Mouse (Mus musculus) frontal cortex, adult 2 months (tissue): ENCODE results near the gene Ccdc105. TPM values are rescaled to one million over a fixed set of nuclear protein-coding genes. Genes with fewer than 3 reads are reported as not detected.

ENCODE experiments used
- DNase-seq, 2 experiments: peaks; one replicate each; pipeline ENCODE4 v3.0.0; 2022; ENCODE audit warnings: low spot score in 1 of 2; ENCODE audit errors: extremely low spot score in 1 of 2
- polyA plus RNA-seq: library from polyadenylated mRNA; depleted of rRNA; stranded (reverse); fragments of >200 nt; gene quantifications from 2 replicates; pipeline ENCODE4 v1.2.3, GENCODE M21; 2012; rRNA removed

Ccdc105 gene
- polyA plus RNA-seq, 1 experiment, result 0.18 TPM

DNA sequence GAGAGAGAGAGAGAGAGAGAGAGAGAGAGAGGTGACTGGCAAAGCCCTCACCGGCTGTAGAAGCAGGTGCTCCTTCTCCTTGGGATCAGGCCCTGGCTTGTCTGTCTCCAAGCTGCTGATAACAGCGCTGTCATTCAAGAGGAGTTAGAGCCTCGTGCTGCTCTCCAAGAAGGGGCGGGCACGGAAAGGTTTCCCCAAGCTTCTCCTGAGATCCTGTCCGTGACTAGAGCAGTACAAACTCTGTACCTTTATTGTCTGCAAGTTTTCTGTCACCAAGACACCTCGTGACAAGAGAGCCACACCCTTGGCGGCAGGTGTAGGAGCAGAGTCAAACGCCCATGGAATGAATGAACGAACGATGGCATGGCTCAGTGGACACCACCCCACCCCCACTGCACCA is 34.8 kb downstream of the Ccdc105 start, which contains the start of gene Casp14:
Casp14 (minus strand) TSS at position 239 of the 400 bp plus-strand sequence.
- no peak for DNase-seq

DNA sequence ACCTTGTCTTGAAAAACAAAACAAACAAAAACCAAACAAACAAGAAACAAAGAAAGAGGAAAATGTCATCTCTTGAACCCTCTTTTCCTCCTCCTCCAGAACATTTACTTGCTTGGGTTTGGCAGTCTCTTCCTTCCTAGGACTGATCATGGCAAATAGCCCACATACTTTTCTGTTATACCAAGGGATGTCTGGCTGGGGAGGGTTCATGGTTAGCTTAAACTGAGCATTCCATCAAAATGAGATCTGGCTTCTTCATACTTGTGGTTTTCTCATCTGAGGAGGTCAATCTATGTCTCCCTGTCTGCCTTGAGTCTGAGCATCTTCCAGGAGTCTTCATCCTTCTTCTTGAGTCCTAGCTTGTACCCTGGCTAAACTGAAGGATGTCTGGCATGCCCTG is 36.6 kb downstream of the Ccdc105 start:
- DNase-seq, result no peak

DNA sequence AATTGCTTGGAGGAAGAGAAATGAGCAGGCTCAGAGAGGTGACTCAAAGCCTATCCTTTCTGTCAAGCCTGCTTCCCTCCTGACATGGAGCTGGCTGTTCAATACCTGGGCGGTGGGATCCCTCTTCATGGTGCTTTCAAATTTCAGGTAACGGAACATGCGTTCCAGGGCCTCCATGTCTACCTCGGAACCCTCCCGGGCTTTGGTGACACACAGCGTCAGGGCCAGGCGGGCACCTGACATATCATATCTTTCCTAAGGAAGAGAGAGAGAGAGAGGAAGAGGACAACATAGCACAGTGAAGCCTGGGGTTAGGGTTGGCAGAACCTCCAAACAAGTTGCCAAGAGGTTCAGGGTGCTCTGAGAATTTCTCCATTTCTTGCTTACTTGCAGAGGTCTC is 37.7 kb downstream of the Ccdc105 start:
- no peak for DNase-seq

DNA sequence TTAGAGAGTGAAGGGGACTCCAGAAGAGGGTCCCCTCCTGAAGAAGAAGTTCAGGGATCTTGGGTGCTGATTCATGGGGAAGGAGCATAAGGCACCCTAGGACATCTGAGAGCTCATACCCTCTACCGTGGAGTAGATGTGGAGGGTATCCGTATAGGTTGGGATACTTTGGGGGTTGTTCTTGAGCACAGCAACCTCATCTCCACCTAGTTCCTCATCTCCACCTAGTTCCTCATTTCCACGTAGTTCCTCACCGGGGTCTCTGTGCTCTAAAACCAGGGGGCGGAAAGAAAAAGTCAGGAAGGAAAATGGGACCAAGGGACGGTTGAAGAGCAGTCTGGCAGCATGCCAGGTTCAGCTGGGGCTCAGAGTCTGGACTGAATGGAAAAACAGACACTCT is 38.7 kb downstream of the Ccdc105 start:
- no peak for DNase-seq

DNA sequence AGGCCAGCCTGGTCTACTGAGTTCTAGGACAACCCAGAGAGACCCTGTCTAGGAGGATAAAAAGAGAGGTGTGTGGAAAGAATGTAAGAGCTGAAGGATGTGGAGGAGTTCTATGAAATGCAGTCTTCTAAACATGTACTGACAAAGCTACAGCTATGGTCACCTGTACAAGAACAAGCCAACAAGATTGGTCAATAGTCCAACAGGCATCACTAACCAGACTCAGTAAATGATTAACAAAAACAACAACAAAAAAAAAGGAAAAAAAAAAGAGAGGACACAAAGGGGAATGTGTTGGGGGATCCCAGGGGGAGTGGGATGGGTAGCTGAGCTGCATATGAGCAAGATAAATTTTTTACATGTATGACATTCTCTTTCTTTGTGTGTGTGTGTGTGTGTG is 42.2 kb downstream of the Ccdc105 start:
- no peak for DNase-seq

DNA sequence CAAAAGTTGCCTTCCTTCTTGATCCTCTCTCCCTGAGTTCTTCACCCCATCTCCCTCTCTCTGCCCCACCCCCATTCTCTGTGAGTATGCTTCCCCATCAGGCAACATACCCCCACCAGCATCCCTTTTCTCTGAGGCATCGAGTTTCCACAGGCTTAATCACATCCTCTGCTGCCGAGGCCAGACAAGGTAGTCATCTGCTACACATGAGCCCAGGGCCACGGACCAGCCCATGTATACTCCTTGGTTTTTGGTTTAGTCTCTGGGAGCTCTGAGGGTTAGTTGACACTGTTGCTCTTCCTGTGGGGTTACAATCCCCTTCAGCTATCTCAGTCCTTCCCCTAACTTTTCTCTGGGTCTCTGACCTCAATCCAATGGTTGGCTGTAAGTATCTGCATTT is 52.0 kb downstream of the Ccdc105 start:
- no peak for DNase-seq

Other genes with a start within 250 kb of the Ccdc105 start
- not detected in 2 replicates for gene Olfr1358, start 235.6 kb downstream of the Ccdc105 start, polyA plus RNA-seq
- 41.4 and 44.3 TPM in 2 replicates for gene Ilvbl, start 178.7 kb downstream of the Ccdc105 start, polyA plus RNA-seq
- gene Syde1, start 161.1 kb downstream of the Ccdc105 start, polyA plus RNA-seq, result 7.3 and 8.2 TPM in 2 replicates
- gene Olfr1357, start 135.0 kb downstream of the Ccdc105 start, polyA plus RNA-seq, result 0.08 and 0.11 TPM in 2 replicates
- gene Casp14, start 34.8 kb downstream of the Ccdc105 start, polyA plus RNA-seq, result not detected in 2 replicates
- 8.9 and 10.4 TPM in 2 replicates for gene Slc1a6, start 27.4 kb upstream of the Ccdc105 start, polyA plus RNA-seq
- not detected in 2 replicates for gene Olfr1356, start 99.1 kb upstream of the Ccdc105 start, polyA plus RNA-seq
- gene Olfr1355, start 122.5 kb upstream of the Ccdc105 start, polyA plus RNA-seq, result not detected in 2 replicates
- 0.02 TPM in 1 of 2 replicates, not detected in the other for gene Olfr1354, start 160.1 kb upstream of the Ccdc105 start, polyA plus RNA-seq
- gene Olfr8, start 197.6 kb upstream of the Ccdc105 start, polyA plus RNA-seq, result not detected in 2 replicates
- gene Olfr1353, start 210.2 kb upstream of the Ccdc105 start, polyA plus RNA-seq, result 0.06 TPM in 1 of 2 replicates, not detected in the other
- gene Olfr1352, start 228.0 kb upstream of the Ccdc105 start, polyA plus RNA-seq, result 0.02 TPM in 1 of 2 replicates, not detected in the other